Mouse (Mus musculus) adrenal gland, postnatal 14 days (tissue): Measurements from ENCODE around the gene Nfkbie. TPM values are rescaled to one million over a fixed set of nuclear protein-coding genes. Genes with fewer than 3 reads are reported as not detected.
A peak's percentile ranks its signal among the peaks of the same experiment; 100 is the strongest.

Source experiments
- DNase-seq: peaks from one replicate; pipeline ENCODE4 v3.0.0; 2021; ENCODE audit warnings: mixed read lengths
- total RNA-seq: library from RNA; stranded (reverse); gene quantifications from 2 replicates; pipeline ENCODE4 v1.2.3, GENCODE M21; 2021

Nfkbie gene
- total RNA-seq, 1 experiment from 2014 or later, result 3.6 TPM

DNA sequence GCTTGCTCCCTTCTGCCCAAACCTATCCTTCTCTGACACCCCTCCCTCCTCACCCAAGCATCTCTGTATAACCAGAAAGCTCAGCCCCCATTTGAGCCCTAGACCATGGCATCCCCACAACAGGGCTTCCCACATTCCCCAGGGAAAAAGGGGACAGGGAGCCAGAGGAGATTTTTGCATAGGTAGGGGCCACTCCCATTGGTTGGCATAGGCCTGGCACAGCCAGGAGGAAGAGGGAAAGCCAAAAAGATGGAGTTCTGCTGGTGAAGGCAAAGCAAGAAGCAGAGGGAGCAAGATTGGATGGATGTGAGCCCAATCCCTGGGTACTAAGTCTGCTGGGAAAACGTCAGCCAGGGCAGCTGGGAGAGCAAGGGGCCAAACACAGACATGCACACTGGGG lies 12.4 kb upstream of the Nfkbie start:
- no peak for DNase-seq

GRCm38 (mm10) chr17:45544001-45544872 lies 11.3 kb upstream of the Nfkbie start:
- DNase-seq, result no peak

- no peak for DNase-seq
Observed at GRCm38 (mm10) chr17:45544873-45545277, 10.6 kb upstream of the Nfkbie start.

GRCm38 (mm10) chr17:45545278-45545961 lies 10.1 kb upstream of the Nfkbie start:
- no peak for DNase-seq

DNA sequence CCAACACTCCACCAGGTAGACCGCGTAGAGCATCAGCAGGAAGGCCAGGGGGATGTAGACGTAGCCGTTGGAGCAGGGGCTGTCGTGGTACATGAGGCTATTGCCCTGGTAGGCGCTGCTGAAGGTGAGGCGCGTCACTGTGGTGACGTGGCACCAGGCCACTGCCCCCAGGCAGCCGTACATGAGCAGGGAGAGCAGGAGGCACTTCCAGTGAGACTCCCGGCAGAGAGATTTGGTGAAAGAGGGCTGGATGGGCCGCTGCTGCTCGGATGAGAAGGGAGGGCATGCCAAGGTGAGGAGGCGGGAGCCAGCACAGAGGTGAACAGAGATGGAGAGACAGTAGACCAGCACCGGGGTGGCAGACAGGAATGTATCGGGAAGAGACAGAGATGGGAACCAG lies 8.6 kb upstream of the Nfkbie start:
- no peak for DNase-seq

- no peak for DNase-seq
Observed at GRCm38 (mm10) chr17:45547461-45548190, 7.9 kb upstream of the Nfkbie start.

- no peak for DNase-seq
Observed at GRCm38 (mm10) chr17:45548541-45549512, 6.7 kb upstream of the Nfkbie start.

- DNase-seq, result no peak
Observed at GRCm38 (mm10) chr17:45549617-45550181, 5.8 kb upstream of the Nfkbie start, which contains the start of gene Tmem151b. Gene Tmem151b, minus strand, starts transcription at chr17:45549677.

GRCm38 (mm10) chr17:45550253-45550652 lies 5.2 kb upstream of the Nfkbie start:
- DNase-seq, result no peak

DNA sequence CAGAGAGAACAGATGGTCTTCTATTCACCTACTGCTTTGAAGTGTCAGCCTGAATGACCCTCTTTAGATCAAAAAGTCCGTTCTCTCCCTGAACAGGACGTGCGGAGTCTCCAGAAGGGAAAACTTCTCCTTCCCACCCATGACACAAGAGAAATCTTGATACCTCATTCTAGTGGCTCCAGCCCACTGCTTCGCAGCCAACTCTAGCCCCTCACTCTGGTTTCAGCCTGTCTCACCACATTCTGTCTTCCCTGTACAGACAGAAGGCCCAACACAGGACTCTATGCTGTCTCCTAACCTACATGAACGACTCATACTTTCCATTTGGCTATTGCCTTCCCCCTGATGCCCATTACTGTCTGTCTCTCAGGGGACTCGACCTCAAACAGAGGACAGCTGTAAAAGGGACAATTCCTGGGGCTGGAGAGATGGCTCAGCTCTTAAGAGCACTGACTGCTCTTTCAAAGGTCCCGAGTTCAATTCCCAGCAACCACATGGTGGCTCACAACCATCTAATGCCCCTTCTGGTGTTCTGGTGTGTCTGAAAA lies 4.2 kb upstream of the Nfkbie start:
- DNase-seq, result no peak

DNA sequence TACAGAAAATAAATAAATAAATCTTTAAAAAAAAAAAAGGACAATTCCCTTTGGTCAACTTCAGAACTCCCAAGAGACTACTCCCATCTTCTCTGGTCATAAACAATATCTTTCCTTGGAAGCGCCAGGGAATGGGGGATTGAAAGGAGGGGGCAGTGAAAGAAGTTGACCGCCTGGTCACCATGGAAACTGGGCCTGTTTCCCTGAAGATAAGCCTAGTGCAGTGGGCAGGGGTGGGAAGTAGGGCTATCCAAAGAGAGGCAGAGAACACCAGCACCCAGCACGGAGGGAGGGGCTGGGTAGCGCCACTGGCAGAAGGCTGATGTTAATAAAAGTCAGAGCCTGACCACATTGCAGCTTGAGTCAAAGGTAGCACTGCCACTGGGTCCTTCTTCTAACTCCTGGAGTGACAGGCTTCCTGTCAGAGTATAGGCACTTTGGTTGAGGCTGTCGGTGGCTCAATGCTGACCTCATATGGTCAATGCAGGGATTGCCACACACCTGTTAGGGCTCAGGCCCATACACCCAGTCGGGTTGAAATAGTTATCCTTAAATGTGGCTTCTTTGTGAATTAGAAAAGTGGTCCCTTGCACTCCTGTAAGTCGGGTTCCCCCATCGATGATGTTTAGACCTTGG lies 3.6 kb upstream of the Nfkbie start:
- DNase-seq, result peak; percentile 84

DNA sequence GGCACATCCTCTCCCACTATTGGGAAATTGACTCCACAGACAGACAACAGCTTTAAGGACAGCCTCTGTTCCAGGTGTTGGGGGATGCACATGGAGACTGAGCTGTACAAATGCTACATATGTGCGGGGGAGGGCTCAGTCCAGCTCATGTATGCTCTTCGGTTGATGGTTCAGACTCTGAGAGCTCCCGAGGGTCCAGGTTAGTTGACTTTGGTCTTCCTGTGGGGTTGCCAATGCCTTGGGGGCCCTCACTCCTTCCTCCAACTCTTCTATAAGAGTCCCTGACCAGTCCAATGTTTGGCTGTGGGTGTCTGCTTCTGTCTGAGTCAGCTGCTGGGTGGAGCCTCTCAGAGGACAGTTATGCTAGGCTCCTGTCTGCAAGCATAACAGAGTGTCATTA lies 2.4 kb upstream of the Nfkbie start:
- DNase-seq, result no peak

- DNase-seq, result no peak
Observed at GRCm38 (mm10) chr17:45554420-45554819, 1.1 kb upstream of the Nfkbie start.

- no peak for DNase-seq
Observed at GRCm38 (mm10) chr17:45556107-45556489, 595 bp downstream of the Nfkbie start.

- no peak for DNase-seq
Observed at GRCm38 (mm10) chr17:45556514-45557245, 1.2 kb downstream of the Nfkbie start.

- no peak for DNase-seq
Observed at GRCm38 (mm10) chr17:45557246-45557824, 1.8 kb downstream of the Nfkbie start.

- DNase-seq, result no peak
Observed at GRCm38 (mm10) chr17:45557998-45558862, 2.7 kb downstream of the Nfkbie start.
